Mouse (Mus musculus) thymus, postnatal 0 days (tissue): ENCODE measurements around the gene Ctnnd2. TPM values are rescaled to one million over a fixed set of nuclear protein-coding genes. Genes with fewer than 3 reads are reported as not detected.
A peak's percentile ranks its signal among the peaks of the same experiment; 100 is the strongest.

Experiments
- DNase-seq: peaks from one replicate; pipeline ENCODE4 v3.0.0-alpha.2; 2015; ENCODE audit warnings: low spot score
- polyA plus RNA-seq: library from polyadenylated mRNA; unstranded; fragments of >200 nt; fragmentation: Nextera tagmentation; extraction: Ambion mirVana; gene quantifications from 2 replicates; pipeline ENCODE4 v1.2.1, GENCODE M21; 2015

Ctnnd2 gene
- polyA plus RNA-seq, 1 experiment from 2014 or later: 2.2 TPM

GRCm38 (mm10) chr15:30974991-30975775 lies 802.8 kb downstream of the Ctnnd2 start:
- peak; percentile 82 for DNase-seq

DNA sequence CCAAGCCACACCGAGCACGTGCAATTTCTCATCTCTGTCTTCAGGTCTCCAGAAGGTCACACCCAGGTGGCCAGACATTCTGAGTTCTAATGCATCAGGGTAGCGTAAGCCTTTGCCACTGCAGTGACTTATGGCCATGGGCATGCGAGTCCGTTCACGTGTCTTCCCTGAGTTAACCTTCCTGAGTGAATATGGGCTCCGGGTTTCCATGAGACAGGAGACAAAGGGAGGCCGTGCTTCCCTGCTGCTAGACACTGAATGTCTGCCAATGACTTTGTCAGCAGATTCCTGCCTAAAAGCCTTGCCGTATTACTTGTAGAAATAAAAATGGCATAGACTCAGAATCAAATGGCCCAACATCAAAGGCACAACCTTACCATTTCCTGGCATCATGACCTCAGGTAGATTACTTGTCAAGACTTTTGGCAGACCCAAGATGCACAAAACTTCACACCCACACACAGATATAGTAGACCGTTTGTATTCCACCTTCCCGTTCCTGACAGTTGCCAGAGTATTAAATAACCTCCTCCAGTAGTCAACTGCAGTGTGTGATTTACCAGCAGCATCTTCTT lies 804.9 kb downstream of the Ctnnd2 start:
- no peak for DNase-seq

GRCm38 (mm10) chr15:30986890-30987289 lies 814.5 kb downstream of the Ctnnd2 start:
- DNase-seq: no peak

- no peak for DNase-seq
These were observed 818.2 kb downstream of the Ctnnd2 start for GRCm38 (mm10) chr15:30990421-30991252.

- peak; percentile 16 for DNase-seq
These were observed 820.0 kb downstream of the Ctnnd2 start for GRCm38 (mm10) chr15:30992357-30992756.

GRCm38 (mm10) chr15:30992901-30993300 lies 820.5 kb downstream of the Ctnnd2 start:
- DNase-seq: no peak

DNA sequence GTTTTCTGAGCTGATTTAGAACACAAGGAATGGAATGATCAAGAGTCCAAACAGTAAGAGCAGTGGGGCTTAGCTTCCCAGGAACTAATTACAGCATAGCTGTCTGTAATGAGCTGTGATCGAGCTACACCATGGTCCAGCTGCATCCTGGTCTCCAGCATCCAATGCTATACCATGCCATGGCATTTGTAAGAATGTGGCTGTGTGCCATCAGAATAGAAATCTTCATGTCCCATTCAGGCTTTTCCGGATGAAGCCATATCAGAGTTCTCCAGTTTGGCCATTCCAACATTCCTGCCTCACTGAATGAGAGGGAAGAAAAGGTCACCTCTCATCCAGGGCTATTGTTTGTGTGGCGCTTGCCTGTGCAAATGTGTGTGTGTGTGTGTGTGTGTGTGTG lies 823.0 kb downstream of the Ctnnd2 start:
- no peak for DNase-seq

GRCm38 (mm10) chr15:31004468-31004867 lies 832.1 kb downstream of the Ctnnd2 start:
- no peak for DNase-seq

DNA sequence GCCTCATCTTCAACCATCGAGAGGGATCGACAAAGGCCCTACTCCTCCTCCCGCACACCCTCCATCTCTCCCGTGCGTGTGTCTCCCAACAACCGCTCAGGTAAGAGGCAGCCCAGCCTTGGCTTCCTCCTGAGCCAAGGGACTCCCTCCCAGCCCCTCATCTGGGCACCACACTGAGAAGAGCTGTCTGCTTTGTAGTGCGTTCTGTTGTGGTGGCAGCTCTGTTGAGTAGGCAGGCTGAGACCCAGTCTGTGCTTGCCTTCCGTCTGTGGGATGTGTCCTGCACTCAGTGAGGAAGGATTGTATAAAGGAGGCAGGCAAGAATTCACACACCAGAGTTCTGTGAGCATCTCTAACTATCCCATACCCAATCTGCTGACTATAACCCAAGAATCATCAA lies 832.6 kb downstream of the Ctnnd2 start:
- DNase-seq: no peak

GRCm38 (mm10) chr15:31006050-31006824 lies 833.8 kb downstream of the Ctnnd2 start:
- DNase-seq: no peak

GRCm38 (mm10) chr15:31006825-31007157 lies 834.4 kb downstream of the Ctnnd2 start:
- DNase-seq: no peak

DNA sequence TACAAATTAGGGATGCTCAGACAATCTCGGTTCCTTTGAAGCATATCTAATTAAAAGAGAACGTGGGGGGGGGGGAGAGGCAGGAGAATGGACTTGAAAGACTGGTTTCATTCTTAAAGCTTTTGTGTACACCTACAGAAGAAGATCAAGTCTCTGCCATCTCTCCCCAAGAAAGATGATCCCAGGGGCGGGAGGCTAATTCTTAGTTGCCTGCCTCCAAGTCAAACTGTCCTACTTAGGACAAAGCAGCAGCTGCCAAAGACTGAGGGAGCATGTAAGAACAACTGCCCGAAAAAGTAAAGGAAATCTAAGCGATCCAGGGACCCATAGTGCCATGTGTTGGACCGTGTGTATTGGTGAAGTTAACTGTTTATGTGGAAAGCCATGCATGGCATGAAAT lies 836.2 kb downstream of the Ctnnd2 start:
- DNase-seq: no peak

DNA sequence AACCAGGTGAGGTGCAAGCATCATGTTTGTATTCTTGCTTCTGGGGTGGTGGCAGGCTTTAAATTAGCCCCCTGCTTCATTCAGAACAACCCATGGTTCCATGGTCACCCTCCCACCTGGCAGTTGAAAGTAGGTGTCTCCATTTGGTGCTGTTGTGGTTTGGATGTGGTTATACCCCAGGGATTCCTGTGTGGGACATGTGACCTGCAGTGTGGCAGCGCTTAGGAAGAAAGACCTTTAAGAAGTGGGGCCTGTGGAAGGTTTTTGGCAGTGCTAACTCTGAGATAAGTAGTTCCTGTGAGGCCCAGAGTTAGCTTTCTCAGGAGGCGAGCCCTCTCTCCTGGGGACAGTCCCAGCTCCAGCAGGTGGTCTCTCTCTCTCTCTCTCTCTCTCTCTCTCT lies 848.4 kb downstream of the Ctnnd2 start:
- peak; percentile 48 for DNase-seq

GRCm38 (mm10) chr15:31022012-31022411 lies 849.6 kb downstream of the Ctnnd2 start:
- no peak for DNase-seq

- DNase-seq: no peak
These were observed 850.1 kb downstream of the Ctnnd2 start for GRCm38 (mm10) chr15:31022497-31022896.

DNA sequence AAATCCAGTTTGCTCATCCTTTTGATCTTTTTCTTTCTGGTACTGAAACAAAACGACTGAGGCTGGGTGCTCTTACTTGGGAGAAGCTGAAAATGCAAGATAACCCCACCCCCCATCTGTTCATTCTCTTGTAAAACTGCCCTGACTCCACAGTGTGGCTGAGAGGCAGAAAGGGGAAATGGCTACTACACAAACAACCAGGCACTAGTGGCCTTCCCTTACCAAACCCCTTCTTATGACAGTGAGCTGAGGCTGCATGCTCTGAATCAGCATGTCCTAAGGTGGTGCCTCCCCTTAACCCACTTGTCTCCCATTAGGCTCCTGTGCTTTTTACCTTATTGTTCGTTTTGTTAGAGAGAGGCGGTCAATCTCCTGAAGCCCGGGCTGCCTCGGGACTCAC lies 851.4 kb downstream of the Ctnnd2 start:
- no peak for DNase-seq

DNA sequence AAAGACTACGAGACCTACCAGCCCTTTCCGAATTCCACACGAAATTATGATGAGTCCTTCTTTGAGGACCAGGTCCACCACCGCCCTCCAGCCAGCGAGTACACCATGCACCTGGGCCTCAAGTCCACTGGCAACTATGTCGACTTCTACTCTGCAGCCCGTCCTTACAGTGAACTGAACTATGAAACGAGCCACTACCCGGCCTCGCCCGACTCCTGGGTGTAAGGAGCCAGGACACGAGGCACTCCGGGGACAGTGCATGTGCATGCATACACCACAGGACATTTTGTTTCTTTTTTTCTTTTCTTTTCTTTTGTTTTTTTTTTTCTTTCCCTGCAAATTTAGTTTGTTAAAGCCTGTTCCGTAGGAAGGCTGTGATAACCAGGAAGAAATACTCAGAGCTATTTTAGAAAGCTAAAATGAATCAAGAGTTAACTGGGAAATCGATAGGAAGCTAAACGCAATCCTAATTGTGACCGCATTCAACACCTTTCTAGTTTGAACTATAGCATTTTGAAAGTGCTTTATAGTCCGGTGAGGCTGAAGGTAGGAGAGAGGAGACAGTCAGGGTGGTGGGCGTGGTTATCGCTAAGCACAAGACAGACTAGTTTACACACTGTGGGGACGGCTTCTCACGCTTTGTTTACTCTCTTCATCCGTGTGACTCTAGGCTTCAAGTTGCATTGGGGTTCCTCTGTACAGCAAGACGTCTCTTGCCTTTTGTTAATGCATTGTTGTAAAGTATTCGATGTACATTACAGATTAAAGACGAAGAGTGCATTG lies 855.2 kb downstream of the Ctnnd2 start:
- no peak for DNase-seq

GRCm38 (mm10) chr15:31044983-31045382 lies 872.6 kb downstream of the Ctnnd2 start:
- DNase-seq: no peak

DNA sequence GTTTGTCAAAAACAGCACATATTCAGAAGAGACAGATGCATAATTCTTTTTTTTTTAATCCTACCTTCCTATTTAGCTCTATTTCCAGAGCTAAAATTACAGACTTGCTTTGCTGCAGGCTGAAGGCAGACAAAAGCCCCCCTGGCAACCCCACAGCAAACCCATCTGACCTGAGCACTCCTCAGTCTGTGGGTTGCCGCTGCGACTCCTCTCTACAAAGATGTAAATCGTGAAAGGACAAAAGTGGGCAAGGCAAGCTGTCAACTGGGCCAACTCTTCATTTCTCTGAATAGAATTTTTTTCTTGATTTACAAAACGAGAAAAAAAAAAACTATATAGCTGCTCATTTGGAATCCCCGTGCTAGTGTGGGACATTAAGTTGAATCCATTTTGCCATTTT lies 879.1 kb downstream of the Ctnnd2 start:
- no peak for DNase-seq

- DNase-seq: no peak
These were observed 883.8 kb downstream of the Ctnnd2 start for GRCm38 (mm10) chr15:31056145-31056544.

DNA sequence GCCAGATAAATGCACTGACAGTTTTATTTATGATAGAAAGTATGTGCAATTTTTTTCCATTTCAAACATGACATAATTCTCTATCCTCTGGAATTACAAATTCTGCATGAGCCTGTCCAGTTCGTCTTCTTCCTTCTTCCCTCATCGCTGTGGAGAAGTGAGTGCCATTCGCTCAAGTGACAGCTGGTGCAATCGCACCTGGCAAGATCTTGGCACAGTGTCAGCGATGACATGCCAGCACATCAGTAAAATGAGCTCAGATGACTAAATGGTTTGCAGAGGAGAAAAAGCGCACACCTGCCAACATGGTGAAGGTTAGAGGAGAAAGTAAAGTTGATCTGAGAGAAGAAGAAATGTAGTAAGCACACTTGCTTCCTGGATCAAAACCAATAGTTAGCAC lies 885.9 kb downstream of the Ctnnd2 start:
- DNase-seq: no peak
